Mouse (Mus musculus) left cerebral cortex, postnatal 10 days (tissue): Measurements from ENCODE around the gene Pfn3. TPM values are rescaled to one million over a fixed set of nuclear protein-coding genes. Genes with fewer than 3 reads are reported as not detected.
"Not testable (repeated sequence)": the region's sequence is repeated elsewhere in the genome, so short reads cannot be mapped to it uniquely, and the experiment has no call there.

Experiments used
- DNase-seq, 2 experiments: peaks; one replicate each; pipeline ENCODE4 v3.0.0; 2021 to 2022; ENCODE audit warnings: low spot score in 2 of 2, mixed read lengths in 1 of 2; ENCODE audit errors: extremely low spot score in 1 of 2
- intact Hi-C: fragments of 180-260 bp; cut with DNase I; formaldehyde crosslinking; loops from one replicate; pipeline ENCODE4 v1.15.1; 2025
- total RNA-seq, 2 experiments: library from RNA; stranded (reverse); gene quantifications; 2 replicates each; pipeline ENCODE4 v1.2.3; 2021

Gene Pfn3
- total RNA-seq, 2 experiments from 2014 or later = 0.71 to 0.73 TPM

GRCm38 (mm10) chr13:55437111-55437629 lies 22.1 kb upstream of the Pfn3 start:
- DNase-seq, intact Hi-C loops: not testable (repeated sequence)

- intact Hi-C loops = no loop called here
- no peak for DNase-seq
These were observed 17.1 kb upstream of the Pfn3 start for GRCm38 (mm10) chr13:55431889-55432685.

GRCm38 (mm10) chr13:55430566-55430965 lies 15.5 kb upstream of the Pfn3 start:
- intact Hi-C loops = no loop called here
- DNase-seq = no peak

- intact Hi-C loops = no loop called here
- DNase-seq = peak in 1 of 2 experiments; percentile 80
These were observed 14.3 kb upstream of the Pfn3 start for GRCm38 (mm10) chr13:55429226-55429888.

GRCm38 (mm10) chr13:55426613-55427012 lies 11.6 kb upstream of the Pfn3 start, which contains the start of gene F12:
Gene F12, minus strand, starts transcription at chr13:55426793.
- DNase-seq = no peak
- intact Hi-C loops = no loop called here

GRCm38 (mm10) chr13:55420933-55421800 lies 6.1 kb upstream of the Pfn3 start:
- peak; percentile 45 to 77 for DNase-seq
- intact Hi-C loops = loop anchor here (2.0 to 5.0 kb wide), 2 partner anchors 50 to 91 kb away; partner anchors contain the start of gene Pdlim7

- intact Hi-C loops = loop anchor here (2.0 to 5.0 kb wide), 2 partner anchors 51 to 92 kb away; partner anchors contain the start of gene Pdlim7
- peak in 1 of 2 experiments; percentile 44 for DNase-seq
These were observed 5.2 kb upstream of the Pfn3 start for GRCm38 (mm10) chr13:55420018-55420932.

- intact Hi-C loops = no loop called here
These were observed 4.1 kb upstream of the Pfn3 start for GRCm38 (mm10) chr13:55419142-55419541.

GRCm38 (mm10) chr13:55418004-55418403 lies 3.0 kb upstream of the Pfn3 start:
- DNase-seq = peak; percentile 60 to 90
- intact Hi-C loops = no loop called here

More at GRCm38 (mm10) chr13:55419142-55419541, 4.1 kb upstream of the Pfn3 start:
- no peak for DNase-seq

- peak in 1 of 2 experiments; percentile 47 for DNase-seq
- intact Hi-C loops = no loop called here
These were observed 1.7 kb downstream of the Pfn3 start for GRCm38 (mm10) chr13:55413333-55413732.

GRCm38 (mm10) chr13:55412643-55413307 lies 2.3 kb downstream of the Pfn3 start:
- DNase-seq = no peak
- intact Hi-C loops = no loop called here

GRCm38 (mm10) chr13:55411826-55412225 lies 3.2 kb downstream of the Pfn3 start:
- intact Hi-C loops = no loop called here
- no peak for DNase-seq

GRCm38 (mm10) chr13:55408546-55409120 lies 6.4 kb downstream of the Pfn3 start:
- intact Hi-C loops = no loop called here
- DNase-seq = no peak

GRCm38 (mm10) chr13:55407341-55407740 lies 7.7 kb downstream of the Pfn3 start:
- no peak for DNase-seq
- intact Hi-C loops = no loop called here

- DNase-seq = no peak
- intact Hi-C loops = loop anchor here (2.0 kb wide), 1 partner anchor 111 kb away; no protein-coding TSS in a partner anchor
These were observed 9.1 kb downstream of the Pfn3 start for GRCm38 (mm10) chr13:55405783-55406390.
